Mouse (Mus musculus) B cell, adult 2 months (primary cell): ENCODE measurements around the gene Foxd3.
"Not testable (repeated sequence)": the region's sequence is repeated elsewhere in the genome, so short reads cannot be mapped to it uniquely, and the experiment has no call there.

ENCODE experiments used
- DNase-seq, 2 experiments: peaks; one replicate each; pipeline ENCODE4 v3.0.0; 2022

The Foxd3 gene

GRCm38 (mm10) chr4:99655937-99656604 is at the start of gene Foxd3:
TSS of gene Foxd3 (plus strand) at chr4:99656299.
- DNase-seq: no peak

GRCm38 (mm10) chr4:99612156-99612555 is 43.9 kb upstream of the Foxd3 start:
- DNase-seq: no peak

GRCm38 (mm10) chr4:99612609-99613350 is 43.3 kb upstream of the Foxd3 start:
- no peak for DNase-seq

- no peak for DNase-seq
Observed at GRCm38 (mm10) chr4:99626047-99626844, 29.9 kb upstream of the Foxd3 start.

- DNase-seq: no peak
Observed at GRCm38 (mm10) chr4:99627057-99627456, 29.0 kb upstream of the Foxd3 start.

- DNase-seq: no peak
Observed at GRCm38 (mm10) chr4:99636038-99636437, 20.1 kb upstream of the Foxd3 start.

GRCm38 (mm10) chr4:99636711-99637110 is 19.4 kb upstream of the Foxd3 start:
- DNase-seq: no peak

- not testable (repeated sequence) for DNase-seq
Observed at GRCm38 (mm10) chr4:99640619-99641018, 15.5 kb upstream of the Foxd3 start.

- DNase-seq: no peak
Observed at GRCm38 (mm10) chr4:99641920-99642319, 14.2 kb upstream of the Foxd3 start.

GRCm38 (mm10) chr4:99645560-99645959 is 10.5 kb upstream of the Foxd3 start:
- no peak for DNase-seq

- no peak for DNase-seq
Observed at GRCm38 (mm10) chr4:99650088-99650944, 5.8 kb upstream of the Foxd3 start.

- DNase-seq: no peak
Observed at GRCm38 (mm10) chr4:99650945-99651690, 5.0 kb upstream of the Foxd3 start.

- DNase-seq: no peak
Observed at GRCm38 (mm10) chr4:99651823-99652450, 4.2 kb upstream of the Foxd3 start.

GRCm38 (mm10) chr4:99652576-99653210 is 3.4 kb upstream of the Foxd3 start:
- DNase-seq: no peak

- DNase-seq: no peak
Observed at GRCm38 (mm10) chr4:99653216-99653607, 2.9 kb upstream of the Foxd3 start.

- DNase-seq: no peak
Observed at GRCm38 (mm10) chr4:99653608-99654221, 2.4 kb upstream of the Foxd3 start.

GRCm38 (mm10) chr4:99654621-99655296 is 1.3 kb upstream of the Foxd3 start:
- no peak for DNase-seq

GRCm38 (mm10) chr4:99656605-99657429 is 718 bp downstream of the Foxd3 start:
- peak; percentile 39 to 51 for DNase-seq

- no peak for DNase-seq
Observed at GRCm38 (mm10) chr4:99657430-99657820, 1.3 kb downstream of the Foxd3 start.
